Mouse (Mus musculus) cerebellum, adult 2 months (tissue): ENCODE measurements around the gene Ybx3.

Experiments used
- CTCF ChIP-seq: fragments of 200-500 bp; IDR thresholded peaks from 2 replicates; pipeline ENCODE4 v1.5.1; 2011; ENCODE audit warnings: low read depth, mild to moderate bottlenecking, control low read depth, low read length, moderate library complexity, borderline replicate concordance; ENCODE audit not compliant: insufficient read depth
- POLR2A ChIP-seq: fragments of 200-500 bp; IDR thresholded peaks from 2 replicates; pipeline ENCODE4 v1.6.1; 2011; ENCODE audit warnings: low read length, control low read depth, borderline replicate concordance; ENCODE audit not compliant: insufficient read depth

- TF ChIP-seq CTCF (no peak), POLR2A (no peak)
Measured at GRCm38 (mm10) chr6:131401259-131401658, 13.0 kb upstream of the Ybx3 start.
